Mouse (Mus musculus): Measurements from ENCODE around the gene Cd22. TPM values are rescaled to one million over a fixed set of nuclear protein-coding genes. Genes with fewer than 3 reads are reported as not detected.
"Not testable (repeated sequence)": the region's sequence is repeated elsewhere in the genome, so short reads cannot be mapped to it uniquely, and the experiment has no call there.

The Cd22 gene
- not detected in 2 replicates for polyA plus RNA-seq (2011; ENCODE audit: insufficient read depth, insufficient read length, low read depth, missing spikeins)

DNA sequence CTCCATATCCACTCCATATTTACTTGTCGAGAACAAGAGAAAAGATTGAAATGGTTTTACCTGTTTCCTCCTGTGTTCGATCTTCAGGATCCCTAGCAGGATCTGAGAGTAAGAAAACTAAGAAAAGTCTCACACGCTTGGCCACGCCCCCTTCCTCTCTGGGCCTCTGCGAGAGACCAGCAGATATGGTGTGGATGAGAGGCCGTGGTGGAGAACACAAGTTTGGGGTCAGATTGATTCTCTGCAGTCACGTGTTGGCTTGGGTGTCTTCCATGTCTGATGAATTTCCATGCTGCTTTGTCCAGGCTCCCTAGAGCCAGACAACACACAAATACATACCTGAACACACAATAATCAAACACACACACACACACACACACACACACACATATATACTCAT lies at the start of gene Cd22:
Cd22 (minus strand) TSS at position 167 of the 400 bp plus-strand sequence.
- Histone ChIP-seq H3K4me3 (ENCODE audit: low read depth, low read length) (no peak within 1 kb of the TSS), H3K4me1 (ENCODE audit: control insufficient read depth, insufficient read depth, low read length) (no peaks in the 10 kb centered on the region), H3K36me3 (ENCODE audit: control insufficient read depth, insufficient read depth, low read length, poor library complexity, severe bottlenecking) (no peaks in the 10 kb centered on the region), H3K27ac (ENCODE audit: insufficient read depth, low read length) (no peak within 1 kb of the TSS), H3K27me3 (ENCODE audit: control insufficient read depth, insufficient read depth, low read length, poor library complexity, severe bottlenecking) (no peaks in the 10 kb centered on the region), H3K9me3 (replicated peaks; ENCODE audit: control insufficient read depth, insufficient read depth, low read length, poor library complexity, severe bottlenecking) (no peaks in the 10 kb centered on the region), H3K9ac (ENCODE audit: low read depth, poor library complexity, severe bottlenecking) (no peak within 1 kb of the TSS)
- TF ChIP-seq EP300 (IDR thresholded peaks at IDR 0.05; ENCODE audit: insufficient read depth, low read depth, low read length) (no peak), POLR2A (IDR thresholded peaks at IDR 0.05; ENCODE audit: insufficient read depth, low read length) (no peak), CTCF (IDR thresholded peaks at IDR 0.05; ENCODE audit: low read depth, low read length) (no peak)

GRCm38 (mm10) chr7:30924581-30924980 lies 44.4 kb upstream of the Cd22 start, which contains the start of gene Hamp2:
Gene Hamp2, minus strand, starts transcription at chr7:30924681.
- H3K4me3 ChIP-seq (ENCODE audit: low read depth, low read length); H3K9ac ChIP-seq (ENCODE audit: low read depth, poor library complexity, severe bottlenecking); H3K4me1 ChIP-seq (ENCODE audit: control insufficient read depth, insufficient read depth, low read length); H3K9me3 ChIP-seq (replicated peaks; ENCODE audit: control insufficient read depth, insufficient read depth, low read length, poor library complexity, severe bottlenecking); H3K36me3 ChIP-seq (ENCODE audit: control insufficient read depth, insufficient read depth, low read length, poor library complexity, severe bottlenecking); H3K27me3 ChIP-seq (ENCODE audit: control insufficient read depth, insufficient read depth, low read length, poor library complexity, severe bottlenecking); H3K27ac ChIP-seq (ENCODE audit: insufficient read depth, low read length): not testable (repeated sequence)

- H3K36me3 ChIP-seq (ENCODE audit: control insufficient read depth, insufficient read depth, low read length, poor library complexity, severe bottlenecking) = no peaks in the 10 kb centered on the region
- H3K4me1 ChIP-seq (ENCODE audit: control insufficient read depth, insufficient read depth, low read length) = no peaks in the 10 kb centered on the region
- TF ChIP-seq EP300 (IDR thresholded peaks at IDR 0.05; ENCODE audit: insufficient read depth, low read depth, low read length) (no peak), CTCF (IDR thresholded peaks at IDR 0.05; ENCODE audit: low read depth, low read length) (no peak), POLR2A (IDR thresholded peaks at IDR 0.05; ENCODE audit: insufficient read depth, low read length) (no peak)
Observed at GRCm38 (mm10) chr7:30924071-30924470, 43.9 kb upstream of the Cd22 start.

DNA sequence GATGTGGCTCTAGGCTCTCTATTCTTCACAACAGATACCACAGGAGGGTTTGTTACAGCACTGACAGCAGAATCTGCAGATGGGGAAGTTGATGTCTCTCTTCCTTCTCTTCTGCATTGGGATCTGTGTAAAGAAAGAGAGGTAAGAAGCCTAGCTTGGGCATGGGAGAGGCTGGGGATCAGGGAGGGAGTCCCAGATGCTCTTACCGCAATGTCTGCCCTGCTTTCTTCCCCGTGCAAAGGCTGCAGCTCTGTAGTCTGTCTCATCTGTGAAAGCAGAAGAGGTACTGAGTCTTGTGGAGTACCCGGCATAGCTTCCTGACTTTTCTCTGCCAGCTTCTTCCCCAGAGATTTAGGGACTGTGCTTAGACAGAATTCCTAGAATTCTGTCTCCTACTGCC lies 42.3 kb upstream of the Cd22 start:
- not testable (repeated sequence) for H3K9me3 ChIP-seq (replicated peaks; ENCODE audit: control insufficient read depth, insufficient read depth, low read length, poor library complexity, severe bottlenecking); H3K36me3 ChIP-seq (ENCODE audit: control insufficient read depth, insufficient read depth, low read length, poor library complexity, severe bottlenecking); H3K4me1 ChIP-seq (ENCODE audit: control insufficient read depth, insufficient read depth, low read length); H3K4me3 ChIP-seq (ENCODE audit: low read depth, low read length); H3K27me3 ChIP-seq (ENCODE audit: control insufficient read depth, insufficient read depth, low read length, poor library complexity, severe bottlenecking); H3K9ac ChIP-seq (ENCODE audit: low read depth, poor library complexity, severe bottlenecking); H3K27ac ChIP-seq (ENCODE audit: insufficient read depth, low read length)

More at GRCm38 (mm10) chr7:30924071-30924470, 43.9 kb upstream of the Cd22 start:
- no peak overlapping the region for H3K9ac ChIP-seq (ENCODE audit: low read depth, poor library complexity, severe bottlenecking)
- no peaks in the 10 kb centered on the region for H3K27me3 ChIP-seq (ENCODE audit: control insufficient read depth, insufficient read depth, low read length, poor library complexity, severe bottlenecking)
- H3K4me3 ChIP-seq (ENCODE audit: low read depth, low read length) = no peak overlapping the region
- H3K9me3 ChIP-seq (replicated peaks; ENCODE audit: control insufficient read depth, insufficient read depth, low read length, poor library complexity, severe bottlenecking) = no peaks in the 10 kb centered on the region
- H3K27ac ChIP-seq (ENCODE audit: insufficient read depth, low read length) = no peak overlapping the region

DNA sequence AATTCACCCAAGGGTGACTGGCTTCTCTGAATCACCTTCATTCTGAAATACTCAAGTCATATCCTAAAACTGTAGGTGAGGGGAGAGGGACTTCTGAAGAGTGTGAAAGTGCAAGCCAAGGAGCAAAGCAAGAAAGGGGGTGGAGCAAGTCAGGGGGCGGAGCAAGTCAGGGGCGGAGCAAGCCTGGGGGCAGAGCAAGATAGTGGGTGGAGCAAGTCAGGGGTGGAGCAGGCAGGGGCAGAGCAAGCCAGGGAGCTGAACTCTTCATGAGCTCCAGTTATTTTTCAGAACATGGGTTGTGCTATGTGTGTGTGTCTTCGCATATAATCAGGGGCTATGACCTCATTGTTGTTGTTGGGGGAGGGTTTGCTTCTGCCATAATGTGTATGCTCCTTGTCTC lies 40.1 kb upstream of the Cd22 start:
- no peaks in the 10 kb centered on the region for H3K9me3 ChIP-seq (replicated peaks; ENCODE audit: control insufficient read depth, insufficient read depth, low read length, poor library complexity, severe bottlenecking)
- TF ChIP-seq CTCF (IDR thresholded peaks at IDR 0.05; ENCODE audit: low read depth, low read length) (no peak), POLR2A (IDR thresholded peaks at IDR 0.05; ENCODE audit: insufficient read depth, low read length) (no peak), EP300 (IDR thresholded peaks at IDR 0.05; ENCODE audit: insufficient read depth, low read depth, low read length) (no peak)
- no peak overlapping the region for H3K9ac ChIP-seq (ENCODE audit: low read depth, poor library complexity, severe bottlenecking)

GRCm38 (mm10) chr7:30917219-30917618 lies 37.1 kb upstream of the Cd22 start:
- TF ChIP-seq EP300 (IDR thresholded peaks at IDR 0.05; ENCODE audit: insufficient read depth, low read depth, low read length) = no peak
- no peak for TF ChIP-seq POLR2A (IDR thresholded peaks at IDR 0.05; ENCODE audit: insufficient read depth, low read length)
- no peak for TF ChIP-seq CTCF (IDR thresholded peaks at IDR 0.05; ENCODE audit: low read depth, low read length)
- Histone ChIP-seq H3K9me3 (replicated peaks; ENCODE audit: control insufficient read depth, insufficient read depth, low read length, poor library complexity, severe bottlenecking) (no peaks in the 10 kb centered on the region), H3K4me3 (ENCODE audit: low read depth, low read length) (no peak overlapping the region), H3K27ac (ENCODE audit: insufficient read depth, low read length) (no peak overlapping the region), H3K9ac (ENCODE audit: low read depth, poor library complexity, severe bottlenecking) (no peak overlapping the region), H3K4me1 (ENCODE audit: control insufficient read depth, insufficient read depth, low read length) (peaks cover 9% of the 10 kb centered on the region), H3K36me3 (ENCODE audit: control insufficient read depth, insufficient read depth, low read length, poor library complexity, severe bottlenecking) (no peaks in the 10 kb centered on the region), H3K27me3 (ENCODE audit: control insufficient read depth, insufficient read depth, low read length, poor library complexity, severe bottlenecking) (no peaks in the 10 kb centered on the region)

More for the DNA sequence above, 40.1 kb upstream of the Cd22 start:
- Histone ChIP-seq H3K27me3 (ENCODE audit: control insufficient read depth, insufficient read depth, low read length, poor library complexity, severe bottlenecking) (no peaks in the 10 kb centered on the region), H3K4me3 (ENCODE audit: low read depth, low read length) (no peak overlapping the region), H3K27ac (ENCODE audit: insufficient read depth, low read length) (no peak overlapping the region), H3K36me3 (ENCODE audit: control insufficient read depth, insufficient read depth, low read length, poor library complexity, severe bottlenecking) (no peaks in the 10 kb centered on the region), H3K4me1 (ENCODE audit: control insufficient read depth, insufficient read depth, low read length) (peaks cover 9% of the 10 kb centered on the region)

Data from ES-Bruce4 (cell line).